Mouse (Mus musculus) heart, postnatal 4 days (tissue): ENCODE data around the gene Lbh. TPM values are rescaled to one million over a fixed set of nuclear protein-coding genes. Genes with fewer than 3 reads are reported as not detected.

ENCODE experiments used
- DNase-seq: peaks from one replicate; pipeline ENCODE4 v3.0.0; 2021
- total RNA-seq, 2 experiments: library from RNA; stranded (reverse); gene quantifications; 2 replicates each; pipeline ENCODE4 v1.2.3; 2021

The Lbh gene
- total RNA-seq, 2 experiments from 2014 or later, result 730 to 743 TPM

DNA sequence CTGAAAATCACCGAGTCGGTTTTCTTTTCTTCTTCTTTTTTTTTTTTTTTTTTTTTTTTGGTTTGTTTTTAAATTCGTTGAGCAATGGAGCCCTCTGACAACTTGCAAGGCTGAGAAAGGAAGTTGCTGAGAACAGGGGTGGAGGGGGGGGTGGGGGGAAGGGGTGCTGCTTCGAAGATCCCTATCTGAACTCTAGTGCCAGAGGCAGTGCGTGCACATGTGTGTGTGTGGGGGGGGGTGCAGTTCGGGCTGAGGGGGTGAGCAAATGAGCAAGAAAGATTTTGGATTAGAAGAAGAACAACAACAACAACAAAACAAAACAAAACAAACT lies 21.4 kb downstream of the Lbh start:
- DNase-seq, result no peak

DNA sequence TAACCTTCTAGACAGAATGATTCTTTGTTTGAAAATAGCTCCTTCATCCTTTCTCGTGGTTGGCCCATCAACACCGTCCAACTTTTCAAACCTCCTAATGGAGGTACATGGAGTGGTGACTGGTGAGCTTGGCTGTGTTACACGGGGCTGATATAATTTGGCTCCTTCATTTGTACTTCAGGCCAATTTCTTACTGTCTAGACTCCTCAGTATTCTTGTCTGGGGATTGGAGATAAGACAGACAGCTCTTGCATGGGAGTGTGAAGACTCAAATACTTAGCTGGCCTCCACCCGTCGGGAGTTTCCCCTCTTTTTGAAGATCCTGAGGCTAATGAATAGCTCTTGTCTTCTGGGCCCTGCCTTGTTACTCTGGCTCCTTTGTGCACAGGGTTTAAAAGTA lies 26.3 kb downstream of the Lbh start:
- DNase-seq, result no peak

DNA sequence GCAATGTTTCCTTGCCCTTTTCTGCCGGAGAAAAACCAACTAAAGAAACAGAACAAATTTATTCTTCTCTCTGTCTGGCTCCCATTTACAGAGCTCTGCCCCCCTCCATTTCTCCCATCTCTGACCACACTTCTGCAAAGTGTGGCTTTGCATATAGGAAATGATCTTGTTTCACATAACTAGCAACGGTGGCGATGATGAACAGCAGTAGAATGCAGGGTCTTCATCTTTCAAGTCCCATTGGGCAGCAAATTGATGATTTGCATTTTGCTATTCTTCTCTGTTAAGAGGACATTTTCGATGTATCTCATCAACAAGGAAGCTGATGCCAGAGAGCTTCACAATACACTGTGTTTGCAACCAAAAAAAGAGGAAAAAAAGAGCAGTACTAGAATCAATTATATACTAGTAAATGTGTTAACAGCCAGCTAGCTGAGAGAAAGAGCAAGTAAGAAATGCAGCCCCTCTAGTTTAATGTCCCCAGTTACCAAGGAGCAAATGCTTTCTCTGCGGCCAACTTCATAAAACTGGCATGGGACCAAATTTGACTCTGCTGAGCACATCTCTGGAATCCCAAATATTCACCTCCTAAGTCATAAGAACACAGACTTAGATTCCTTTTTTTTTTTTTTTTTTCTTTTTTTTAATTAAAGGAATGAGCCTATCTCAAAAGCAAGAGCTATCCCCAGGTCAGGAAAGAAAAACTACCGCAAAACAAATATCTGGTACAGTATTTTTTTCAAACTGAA lies 29.2 kb downstream of the Lbh start:
- no peak for DNase-seq

DNA sequence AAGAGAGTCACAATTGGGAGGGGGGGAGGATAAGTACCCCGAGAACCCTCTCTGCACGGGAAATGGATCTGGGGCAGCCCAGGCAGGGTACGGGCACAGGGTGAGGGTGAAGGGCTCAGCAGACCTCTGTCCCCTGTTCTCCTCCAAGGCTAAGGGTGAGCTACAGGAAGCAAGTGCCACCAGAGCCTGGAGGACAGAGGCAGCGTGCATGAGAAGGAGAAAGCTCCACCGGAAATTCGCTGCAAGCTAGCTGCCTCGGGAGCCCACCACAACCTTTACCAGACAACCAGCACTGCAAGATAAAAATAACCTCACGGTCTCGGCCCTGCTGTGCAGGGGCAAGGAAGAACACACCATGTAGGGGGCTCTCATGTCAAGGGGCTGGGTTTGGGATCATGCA lies 30.0 kb downstream of the Lbh start:
- no peak for DNase-seq

DNA sequence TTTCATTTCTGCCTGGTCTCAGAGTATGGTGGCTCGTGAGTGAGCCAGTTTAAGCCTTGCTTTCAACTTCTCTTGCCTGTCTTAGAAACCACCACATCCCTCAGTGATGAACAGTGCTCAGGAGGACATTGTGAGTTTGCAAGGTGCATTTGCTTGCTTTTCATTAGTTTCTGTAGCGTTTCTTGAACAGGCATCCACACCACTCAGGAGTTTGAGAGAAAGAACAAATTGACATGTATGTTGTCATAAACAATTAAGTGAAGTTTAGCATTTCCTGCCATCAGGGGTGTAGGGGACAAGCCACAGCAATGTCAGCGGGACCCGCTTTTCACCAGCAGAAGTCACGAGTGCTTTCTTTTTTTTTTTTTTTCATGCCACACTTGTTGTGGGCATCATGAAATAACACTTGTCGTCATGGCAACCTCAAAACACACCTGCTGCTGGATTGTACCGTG lies 31.2 kb downstream of the Lbh start:
- DNase-seq, result no peak

DNA sequence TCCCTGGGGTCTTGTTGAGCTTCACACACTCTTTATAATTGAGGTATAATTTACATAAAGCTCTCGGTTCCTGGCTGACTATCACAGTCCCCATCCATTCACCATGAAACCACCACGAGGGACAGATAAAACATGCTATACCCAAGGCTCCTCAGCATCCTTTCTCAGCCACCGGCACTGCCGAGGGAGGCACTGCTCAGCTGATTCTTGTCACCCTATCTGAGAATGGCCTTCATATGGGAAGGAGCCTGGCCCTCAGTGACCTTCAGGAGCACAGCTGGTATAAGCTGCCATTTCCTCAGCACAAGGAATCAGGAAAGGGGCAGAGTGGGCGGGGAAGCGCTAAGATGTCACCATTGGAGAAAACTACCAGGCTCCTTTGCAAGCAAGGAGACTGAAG lies 33.2 kb downstream of the Lbh start:
- no peak for DNase-seq

DNA sequence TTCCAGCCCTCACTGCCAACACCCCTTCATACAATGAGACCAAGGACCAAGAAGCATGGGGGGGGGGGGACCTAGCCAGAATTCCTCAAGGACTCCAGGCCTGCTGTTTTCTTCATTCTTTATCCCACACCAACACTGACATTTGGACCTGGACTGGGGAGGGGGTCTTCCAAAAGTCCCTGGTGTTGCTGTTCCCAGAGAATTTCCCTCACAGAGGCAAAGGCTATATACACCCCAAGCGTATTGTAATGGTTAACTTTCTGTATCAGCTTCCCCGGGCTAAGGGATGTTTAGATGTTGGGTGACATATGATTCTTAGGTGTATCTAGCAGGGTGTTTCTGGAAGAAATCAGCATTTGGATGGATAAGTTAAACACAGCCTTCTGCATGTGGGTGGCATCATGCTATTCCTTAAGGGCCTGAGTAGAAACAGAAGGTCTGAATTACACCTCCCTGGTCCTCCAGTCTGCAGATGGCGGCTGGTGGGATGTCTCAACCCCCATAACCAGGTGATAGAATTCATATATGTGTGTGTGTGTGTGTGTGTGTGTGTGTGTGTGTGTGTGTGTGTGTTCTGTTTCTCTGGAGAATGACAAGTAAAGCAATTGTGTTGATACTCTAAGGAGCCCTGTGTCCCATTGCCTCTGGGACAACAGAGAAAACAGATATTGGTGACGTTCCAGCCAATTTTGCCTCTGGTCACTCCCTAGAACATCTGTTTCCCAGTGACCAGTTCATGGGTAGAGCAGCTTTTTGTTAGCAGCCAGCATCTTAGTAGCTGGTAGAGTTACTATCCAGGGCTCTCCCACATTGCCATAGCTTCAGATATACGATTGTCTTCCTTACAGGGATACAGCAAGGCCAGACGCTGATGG lies 35.9 kb downstream of the Lbh start:
- no peak for DNase-seq

DNA sequence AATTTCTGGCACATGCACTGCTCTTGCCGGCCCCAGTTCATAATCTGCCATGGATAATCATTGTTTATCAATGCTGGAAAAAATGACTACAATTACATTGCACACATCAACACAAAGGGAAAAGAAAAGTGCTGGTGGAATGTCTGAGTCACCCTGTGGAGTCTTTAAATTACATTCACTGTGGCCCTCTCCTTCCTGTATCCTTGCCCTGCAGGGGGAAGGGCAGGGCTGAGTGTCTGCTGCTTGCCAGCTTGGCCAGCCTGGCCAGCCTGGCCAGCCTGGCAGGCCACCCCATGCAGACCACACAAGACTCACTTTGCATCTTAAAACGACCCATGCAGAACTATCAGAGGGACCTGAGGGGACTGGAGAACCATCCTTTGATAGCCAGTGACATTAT lies 37.4 kb downstream of the Lbh start:
- no peak for DNase-seq

DNA sequence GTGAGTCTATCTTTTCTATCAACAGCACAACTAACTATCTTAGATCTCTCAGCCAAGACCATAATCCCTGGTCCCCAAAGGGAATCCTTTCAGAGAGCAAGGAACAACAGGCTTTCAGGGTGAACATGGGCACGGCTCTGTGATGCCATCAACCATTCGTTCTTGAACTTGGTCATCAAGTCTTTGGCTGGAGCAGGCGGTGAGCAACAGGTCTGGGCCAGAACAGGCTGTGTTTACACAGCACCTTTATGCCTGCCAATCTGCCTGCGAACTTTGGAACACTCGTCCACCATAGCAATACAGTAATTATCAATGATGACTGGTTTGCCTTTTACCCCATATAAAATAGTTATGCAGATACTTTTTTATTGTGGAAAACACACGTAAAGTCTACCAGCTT lies 38.9 kb downstream of the Lbh start:
- DNase-seq, result no peak

DNA sequence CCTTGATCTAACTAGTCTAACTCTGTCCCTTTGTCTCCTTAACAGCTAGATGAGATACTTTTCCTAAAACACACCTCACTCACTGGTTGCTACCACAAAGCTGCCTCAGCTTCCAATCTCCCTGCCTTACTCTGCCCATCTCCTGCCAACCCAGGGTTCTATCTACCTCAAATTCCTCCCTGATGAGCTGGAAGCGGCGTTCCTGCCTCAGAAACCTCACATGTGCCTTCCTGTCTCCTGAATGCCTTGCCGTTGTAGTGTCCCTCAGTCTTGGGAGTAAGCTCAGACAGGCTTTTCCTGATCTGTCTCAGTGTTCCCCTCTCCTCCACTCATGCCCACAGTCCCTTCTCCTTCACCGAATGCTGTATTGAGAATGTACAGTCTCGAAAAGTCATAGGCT lies 40.8 kb downstream of the Lbh start:
- DNase-seq, result no peak

DNA sequence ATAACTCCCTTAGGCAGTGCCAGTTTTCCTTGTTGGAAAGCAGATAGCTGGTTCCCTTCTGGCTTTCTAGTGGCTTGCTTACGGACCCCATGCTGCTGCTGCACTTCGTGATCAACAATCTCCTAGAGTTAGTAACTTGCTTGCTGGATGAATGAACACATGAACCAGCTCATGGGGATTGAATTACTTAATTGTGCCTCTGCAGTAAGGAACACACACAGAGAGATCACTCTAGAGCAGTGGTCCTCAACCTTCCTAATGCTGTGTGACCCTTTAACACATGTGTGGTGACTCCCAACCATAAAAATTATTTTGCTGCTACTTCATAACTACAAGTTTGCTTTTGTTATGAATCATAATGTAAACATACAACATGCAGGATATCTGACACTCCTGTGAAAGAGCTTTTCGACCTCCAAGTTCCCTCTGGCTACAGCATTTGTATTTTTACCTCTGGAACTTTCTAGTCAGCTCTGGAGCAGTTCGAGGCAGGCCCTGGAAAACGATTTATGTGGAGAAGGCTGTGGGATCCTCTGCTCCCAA lies 41.5 kb downstream of the Lbh start:
- DNase-seq, result no peak

DNA sequence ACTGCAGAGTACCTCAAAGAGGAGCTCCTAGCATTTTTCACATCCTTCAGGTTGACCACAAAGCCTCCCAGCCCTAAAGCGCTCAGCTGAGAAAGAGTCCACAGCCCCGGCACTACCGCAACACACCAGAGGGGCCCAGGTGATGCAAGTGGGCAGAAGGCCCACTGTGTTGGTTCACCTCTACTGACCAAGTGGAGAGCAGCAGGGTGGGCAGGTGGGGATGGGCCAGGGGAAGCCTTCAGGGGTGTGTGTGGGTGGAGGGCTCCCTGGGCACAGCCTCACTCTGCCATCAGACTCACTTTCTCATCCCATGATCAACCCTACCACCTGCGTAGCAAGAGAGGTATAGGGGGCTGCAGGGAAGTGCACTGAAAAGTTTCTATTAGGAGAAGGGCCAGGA lies 42.1 kb downstream of the Lbh start:
- DNase-seq, result no peak

DNA sequence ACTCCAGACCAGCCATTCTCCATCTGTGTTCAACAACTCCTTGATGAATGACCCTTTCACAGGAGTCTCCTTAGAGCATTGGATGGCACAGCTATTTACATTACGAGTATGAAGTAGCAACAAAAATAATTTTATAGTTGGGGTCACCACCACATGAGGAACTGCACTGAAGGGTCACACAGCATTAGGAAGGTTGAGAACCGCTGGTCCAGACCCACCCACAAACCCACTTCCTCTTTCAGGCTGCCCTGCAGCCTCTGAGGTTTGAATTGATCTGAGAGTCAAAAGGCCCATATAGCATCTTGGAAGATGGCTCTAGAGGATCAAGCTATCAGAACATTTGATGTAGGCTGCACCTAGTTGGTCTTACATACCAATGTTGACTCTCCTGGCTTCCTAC lies 42.8 kb downstream of the Lbh start:
- DNase-seq, result no peak

DNA sequence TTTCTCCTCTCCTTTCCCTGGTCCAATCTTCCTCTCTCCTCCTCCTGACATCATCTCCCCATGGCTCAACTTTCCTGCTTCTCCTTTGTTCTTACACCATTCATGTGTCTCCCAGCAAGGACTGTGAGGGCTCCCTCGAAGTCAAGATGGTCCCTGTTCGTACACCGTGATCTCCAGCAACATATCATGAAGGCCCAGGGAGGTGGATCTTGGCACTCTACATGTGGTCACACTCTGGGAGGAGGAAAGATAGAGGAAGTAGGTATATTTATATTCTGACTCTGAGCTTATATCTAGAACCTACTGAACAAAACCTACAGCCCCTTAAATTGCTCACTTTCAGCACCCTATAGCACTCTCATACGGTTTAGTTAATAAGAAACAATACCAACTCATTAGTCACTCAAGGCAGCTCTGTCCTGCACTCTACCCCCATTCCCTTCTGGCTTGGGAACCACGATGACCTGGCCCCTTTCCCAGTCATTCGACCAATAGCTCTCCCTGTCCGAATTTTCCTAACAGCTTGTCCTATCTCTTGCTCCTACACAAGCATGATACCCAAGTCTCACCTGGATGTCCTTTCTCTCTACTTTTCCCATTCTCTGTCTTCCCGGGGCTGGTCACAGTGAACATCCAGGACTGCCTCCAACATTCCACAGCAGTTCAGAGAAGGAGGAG lies 44.0 kb downstream of the Lbh start:
- no peak for DNase-seq

DNA sequence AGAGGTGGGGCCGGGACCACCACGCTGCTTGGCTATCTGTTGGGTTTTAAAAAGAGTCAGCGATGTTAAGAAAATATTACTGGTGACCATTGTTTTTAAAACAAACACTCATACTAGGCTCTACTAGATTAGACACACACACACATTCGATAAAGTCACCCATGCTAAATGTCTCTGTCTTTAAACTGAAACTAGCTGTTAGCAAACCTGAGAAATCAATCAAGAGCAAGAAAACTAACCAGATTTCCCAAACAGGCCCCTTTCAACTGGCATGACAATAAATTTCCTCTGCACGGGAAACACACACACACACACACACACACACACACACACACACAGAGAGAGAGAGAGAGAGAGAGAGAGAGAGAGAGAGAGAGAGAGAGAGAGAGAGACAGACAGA lies 47.6 kb downstream of the Lbh start:
- no peak for DNase-seq

DNA sequence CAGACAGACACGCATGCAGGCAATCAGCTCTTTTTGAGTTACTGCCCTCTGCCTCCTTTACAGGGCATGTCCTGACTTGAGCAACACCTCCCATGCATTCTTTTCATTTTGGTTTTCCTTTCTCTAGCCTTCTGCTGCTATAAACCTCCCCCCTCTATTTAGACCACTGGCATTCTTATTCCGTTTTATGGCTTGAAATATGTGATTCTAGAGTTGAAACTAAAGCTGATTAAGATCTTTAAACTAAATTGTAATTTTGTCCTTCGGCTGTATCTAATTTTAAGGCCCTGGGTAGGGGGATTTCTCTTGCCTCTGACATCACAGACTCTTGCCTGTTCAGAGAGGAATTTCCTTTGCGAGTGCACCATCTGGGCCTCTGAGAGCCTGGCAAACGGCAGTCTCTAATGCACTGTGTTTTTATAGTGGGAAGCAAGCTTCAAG lies 48.0 kb downstream of the Lbh start:
- no peak for DNase-seq

DNA sequence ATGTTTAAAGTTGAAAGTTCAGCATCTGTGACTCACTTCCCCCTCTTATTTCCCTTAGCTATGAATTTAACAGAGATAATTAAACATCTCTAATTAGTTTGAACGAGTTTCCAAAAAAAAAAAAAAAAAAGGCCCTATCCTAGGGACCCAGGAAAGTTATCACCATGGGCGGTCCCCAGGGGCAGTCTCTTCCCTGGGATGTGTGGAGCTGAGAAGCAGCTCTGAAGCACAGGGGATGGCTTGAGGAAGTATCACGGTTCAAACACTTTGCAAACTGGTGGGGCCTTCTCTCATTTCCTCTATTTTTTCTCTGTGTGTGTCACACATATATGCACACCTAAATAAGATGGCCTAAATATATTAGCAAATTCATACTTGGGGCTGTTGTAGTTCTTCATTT lies 48.8 kb downstream of the Lbh start:
- no peak for DNase-seq

DNA sequence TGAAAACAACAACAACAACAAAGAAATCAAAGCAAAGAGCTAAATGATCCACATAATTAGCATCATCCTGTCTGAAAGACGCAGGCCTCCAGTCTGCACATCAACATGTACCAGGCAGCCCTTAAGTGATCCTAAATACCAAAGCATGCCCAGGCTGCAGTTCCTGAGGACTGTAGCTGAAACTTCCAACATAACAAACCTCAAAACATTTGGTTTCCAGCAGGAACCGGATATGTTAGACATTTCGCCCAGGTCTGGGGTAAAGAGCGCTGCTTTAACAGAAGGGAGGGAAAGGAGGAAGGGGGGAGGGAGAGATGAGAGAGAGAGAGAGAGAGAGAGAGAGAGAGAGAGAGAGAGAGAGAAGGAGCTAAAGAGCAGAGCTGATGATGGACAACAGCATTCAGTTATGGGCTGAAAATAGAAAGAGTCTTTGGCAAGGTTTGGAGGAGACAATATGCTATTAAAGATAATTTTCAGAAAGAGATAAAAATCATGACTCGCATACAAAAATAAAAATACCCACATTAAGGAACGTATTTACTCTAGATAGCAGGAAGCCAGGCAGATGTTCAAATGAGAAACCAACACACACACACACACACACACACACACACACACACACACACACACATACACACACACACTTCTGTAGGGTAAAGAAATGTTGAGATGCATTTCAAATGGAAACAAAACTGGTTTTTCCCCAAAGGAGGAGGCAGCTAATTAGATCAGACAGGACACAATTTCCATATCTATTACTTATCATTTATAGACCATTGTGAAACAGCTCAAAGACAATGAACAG lies 49.5 kb downstream of the Lbh start:
- no peak for DNase-seq

DNA sequence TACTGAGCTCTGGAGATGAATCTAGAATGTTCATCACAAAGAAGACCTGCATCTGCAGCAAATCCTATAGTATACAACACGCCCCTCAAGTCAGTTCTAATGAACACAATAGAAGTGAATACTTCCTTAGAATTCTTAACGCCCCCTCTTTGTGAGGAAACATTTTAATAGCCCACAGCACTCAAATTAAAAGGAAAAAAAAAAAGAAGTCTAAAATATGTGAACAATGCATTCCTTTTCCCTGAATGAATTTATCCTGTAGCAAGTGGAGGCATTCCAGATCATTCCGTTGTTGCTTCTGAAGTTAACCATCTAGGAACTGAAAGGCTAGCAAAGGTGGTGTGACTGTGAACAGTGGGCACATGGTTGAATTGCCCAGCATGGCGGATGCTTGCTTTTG lies 50.6 kb downstream of the Lbh start:
- DNase-seq, result no peak

DNA sequence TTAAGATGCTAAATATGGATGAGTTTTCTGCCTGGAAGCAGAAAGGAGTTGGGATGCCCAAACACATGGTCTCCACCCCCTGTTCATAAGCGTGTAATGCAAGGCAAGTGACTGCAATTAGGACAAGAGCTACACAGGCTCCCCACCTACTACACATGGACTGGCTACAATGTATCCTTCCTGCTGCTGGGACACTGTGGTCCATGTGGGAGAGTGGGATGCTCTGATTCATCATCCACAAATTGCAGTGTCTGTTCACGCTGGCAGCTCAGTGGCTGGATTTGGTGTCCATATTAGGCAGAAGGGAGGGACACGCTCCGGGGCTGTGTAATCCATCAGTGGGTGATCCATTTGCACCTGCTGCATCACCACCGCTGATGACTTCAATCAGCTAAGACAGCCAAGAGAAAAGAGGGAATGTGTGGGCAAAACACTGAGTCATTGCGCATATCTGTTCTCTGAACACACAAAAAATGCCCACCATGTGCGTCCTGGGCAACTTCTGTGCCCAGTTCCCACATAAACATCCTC lies 52.6 kb downstream of the Lbh start:
- DNase-seq, result no peak

DNA sequence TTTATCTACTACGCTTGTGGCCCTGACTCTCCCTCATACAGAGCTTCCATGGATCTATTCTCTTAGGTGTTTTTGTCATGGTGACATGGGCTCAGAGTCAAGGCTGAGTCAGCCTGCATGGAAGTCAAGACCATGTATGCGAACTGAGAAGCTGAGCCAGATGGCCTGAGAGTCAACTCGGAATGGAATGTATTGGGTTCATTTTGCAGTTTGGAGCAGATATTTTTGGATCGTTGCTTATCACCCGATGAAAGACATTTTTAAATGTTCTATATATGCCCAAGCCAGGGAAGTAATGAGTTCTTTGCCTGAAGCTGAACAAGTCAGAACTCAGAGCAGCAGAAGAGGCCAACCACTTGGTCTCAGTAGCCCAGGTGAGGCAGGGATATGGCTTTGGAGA lies 54.9 kb downstream of the Lbh start:
- peak; percentile 59 for DNase-seq
